Mouse (Mus musculus): ENCODE measurements around the gene Tyrobp. TPM values are rescaled to one million over a fixed set of nuclear protein-coding genes. Genes with fewer than 3 reads are reported as not detected.

The Tyrobp gene
- total RNA-seq, 2 experiments from 2014 or later = 24.9 to 26.1 TPM

GRCm38 (mm10) chr7:30421890-30422435 is 8.4 kb downstream of the Tyrobp start:
- intact Hi-C loops (cut with DNase I) = no loop called here
- peak; percentile 93 to 96 for DNase-seq (ENCODE audit: low spot score in 2 of 2)

- intact Hi-C loops (cut with DNase I) = no loop called here
- DNase-seq (ENCODE audit: low spot score in 2 of 2) = no peak
Measured at GRCm38 (mm10) chr7:30422560-30422959, 9.0 kb downstream of the Tyrobp start.

GRCm38 (mm10) chr7:30423071-30423641 is 9.6 kb downstream of the Tyrobp start:
- intact Hi-C loops (cut with DNase I) = no loop called here
- peak in 1 of 2 experiments; percentile 59 for DNase-seq (ENCODE audit: low spot score in 2 of 2)

GRCm38 (mm10) chr7:30429327-30429726 is 15.8 kb downstream of the Tyrobp start:
- no peak for DNase-seq (ENCODE audit: low spot score in 2 of 2)
- intact Hi-C loops (cut with DNase I) = no loop called here

GRCm38 (mm10) chr7:30430191-30430590 is 16.6 kb downstream of the Tyrobp start:
- intact Hi-C loops (cut with DNase I) = loop anchor here (2.0 to 5.0 kb wide), 2 partner anchors 57 to 83 kb away; no protein-coding TSS in a partner anchor
- DNase-seq (ENCODE audit: low spot score in 2 of 2) = no peak

GRCm38 (mm10) chr7:30431793-30432192 is 18.2 kb downstream of the Tyrobp start:
- peak; percentile 91 to 93 for DNase-seq (ENCODE audit: low spot score in 2 of 2)
- intact Hi-C loops (cut with DNase I) = loop anchor here (2.0 to 5.0 kb wide), 2 partner anchors 59 to 84 kb away; no protein-coding TSS in a partner anchor

GRCm38 (mm10) chr7:30434238-30434637 is 20.7 kb downstream of the Tyrobp start:
- no peak for DNase-seq (ENCODE audit: low spot score in 2 of 2)
- intact Hi-C loops (cut with DNase I) = loop anchor here (5.0 kb wide), 1 partner anchor 87 kb away; no protein-coding TSS in a partner anchor

GRCm38 (mm10) chr7:30434701-30435100 is 21.1 kb downstream of the Tyrobp start:
- intact Hi-C loops (cut with DNase I) = loop anchor here (5.0 kb wide), 1 partner anchor 87 kb away; no protein-coding TSS in a partner anchor
- no peak for DNase-seq (ENCODE audit: low spot score in 2 of 2)

GRCm38 (mm10) chr7:30435156-30435555 is 21.6 kb downstream of the Tyrobp start:
- no peak for DNase-seq (ENCODE audit: low spot score in 2 of 2)
- intact Hi-C loops (cut with DNase I) = no loop called here

GRCm38 (mm10) chr7:30436879-30437278 is 23.3 kb downstream of the Tyrobp start:
- no peak for DNase-seq (ENCODE audit: low spot score in 2 of 2)
- intact Hi-C loops (cut with DNase I) = no loop called here

- DNase-seq (ENCODE audit: low spot score in 2 of 2) = no peak
- intact Hi-C loops (cut with DNase I) = loop anchor here (2.0 to 5.0 kb wide), 2 partner anchors 33 to 53 kb away; partner anchors contain the start of gene Prodh2
Measured at GRCm38 (mm10) chr7:30439734-30440133, 26.2 kb downstream of the Tyrobp start.

GRCm38 (mm10) chr7:30440697-30441096 is 27.1 kb downstream of the Tyrobp start:
- intact Hi-C loops (cut with DNase I) = loop anchor here (2.0 to 5.0 kb wide), 2 partner anchors 32 to 52 kb away; partner anchors contain the start of gene Prodh2
- peak; percentile 70 to 74 for DNase-seq (ENCODE audit: low spot score in 2 of 2)

- intact Hi-C loops (cut with DNase I) = loop anchor here (5.0 kb wide), 1 partner anchor 49 kb away; the partner anchor contains the start of gene Prodh2
- no peak for DNase-seq (ENCODE audit: low spot score in 2 of 2)
Measured at GRCm38 (mm10) chr7:30443696-30444095, 30.1 kb downstream of the Tyrobp start.

- intact Hi-C loops (cut with DNase I) = loop anchor here (5.0 kb wide), 1 partner anchor 48 kb away; the partner anchor contains the start of gene Prodh2
- peak; percentile 83 to 92 for DNase-seq (ENCODE audit: low spot score in 2 of 2)
Measured at GRCm38 (mm10) chr7:30444154-30444970, 30.8 kb downstream of the Tyrobp start.

- peak; percentile 77 to 80 for DNase-seq (ENCODE audit: low spot score in 2 of 2)
- intact Hi-C loops (cut with DNase I) = loop anchor here (5.0 kb wide), 1 partner anchor 47 kb away; the partner anchor contains the start of gene Prodh2
Measured at GRCm38 (mm10) chr7:30444971-30445751, 31.6 kb downstream of the Tyrobp start, which contains the start of gene Aplp1. Gene Aplp1 (minus strand): TSS chr7:30445535.

GRCm38 (mm10) chr7:30450241-30450640 is 36.7 kb downstream of the Tyrobp start:
- DNase-seq (ENCODE audit: low spot score in 2 of 2) = no peak
- intact Hi-C loops (cut with DNase I) = no loop called here

GRCm38 (mm10) chr7:30453327-30453726 is 39.8 kb downstream of the Tyrobp start:
- no peak for DNase-seq (ENCODE audit: low spot score in 2 of 2)
- intact Hi-C loops (cut with DNase I) = no loop called here

GRCm38 (mm10) chr7:30453766-30454165 is 40.2 kb downstream of the Tyrobp start:
- intact Hi-C loops (cut with DNase I) = no loop called here
- no peak for DNase-seq (ENCODE audit: low spot score in 2 of 2)

- no peak for DNase-seq (ENCODE audit: low spot score in 2 of 2)
- intact Hi-C loops (cut with DNase I) = no loop called here
Measured at GRCm38 (mm10) chr7:30454259-30454658, 40.7 kb downstream of the Tyrobp start.

All from left cerebral cortex, postnatal 14 days (tissue).